Mouse (Mus musculus) bone marrow, adult 2 months (tissue): ENCODE results near the gene Fbxl15.

Source experiments
- CTCF ChIP-seq: fragments of 200-500 bp; IDR thresholded peaks from 2 replicates; pipeline ENCODE4 v1.5.1; 2011; ENCODE audit warnings: low read length, control low read depth; ENCODE audit not compliant: control insufficient read depth, insufficient read depth
- POLR2A ChIP-seq: fragments of 200-500 bp; IDR thresholded peaks from 2 replicates; pipeline ENCODE4 v1.6.1; 2011; ENCODE audit warnings: low read depth, mild to moderate bottlenecking, control low read depth, low read length, borderline replicate concordance; ENCODE audit not compliant: control insufficient read depth

- TF ChIP-seq CTCF (no peak), POLR2A (no peak)
Observed at GRCm38 (mm10) chr19:46337719-46338330, 9.8 kb downstream of the Fbxl15 start.
